Mouse (Mus musculus) lung, postnatal 0 days (tissue): ENCODE data around the gene Ly6g6e. TPM values are rescaled to one million over a fixed set of nuclear protein-coding genes. Genes with fewer than 3 reads are reported as not detected.

ENCODE experiments used
- ATAC-seq: fragments of 200-750 bp; cut with Nextera tagmentation; 2 replicates; pipeline ENCODE4 v1.8.0; 2017; ENCODE audit warnings: moderate library complexity
- DNase-seq: peaks from one replicate; pipeline ENCODE4 v3.0.0-alpha.2; 2016; ENCODE audit warnings: low spot score
- H3K27ac ChIP-seq: fragments of 300-500 bp; sonication (generic); 2 replicates; pipeline ENCODE4 v1.5.1; 2014; ENCODE audit warnings: antibody characterized with exemption, mild to moderate bottlenecking, low read length, mixed read lengths
- H3K27me3 ChIP-seq: fragments of 300-500 bp; sonication (generic); replicated peaks from 2 replicates; pipeline ENCODE4 v1.6.1; 2014; ENCODE audit warnings: low read length, mixed read lengths; ENCODE audit not compliant: insufficient read depth
- H3K36me3 ChIP-seq: fragments of 300-500 bp; sonication (generic); 2 replicates; pipeline ENCODE4 v1.6.1; 2014; ENCODE audit warnings: low read length, mixed read lengths; ENCODE audit not compliant: insufficient read depth
- H3K4me1 ChIP-seq: fragments of 300-500 bp; sonication (generic); 2 replicates; pipeline ENCODE4 v1.6.1; 2014; ENCODE audit warnings: antibody characterized with exemption, low read depth, low read length, mixed read lengths; ENCODE audit not compliant: insufficient read depth
- H3K4me2 ChIP-seq: fragments of 300-500 bp; sonication (generic); replicated peaks from 2 replicates; pipeline ENCODE4 v1.6.1; 2014; ENCODE audit warnings: low read depth, mild to moderate bottlenecking, low read length, moderate library complexity, mixed read lengths
- H3K4me3 ChIP-seq: fragments of 300-500 bp; sonication (generic); 2 replicates; pipeline ENCODE4 v1.5.1; 2014; ENCODE audit warnings: low read depth, low read length
- H3K9ac ChIP-seq: fragments of 300-500 bp; sonication (generic); replicated peaks from 2 replicates; pipeline ENCODE4 v1.6.1; 2014; ENCODE audit warnings: low read depth, mild to moderate bottlenecking
- H3K9me3 ChIP-seq: fragments of 300-500 bp; sonication (generic); 2 replicates; pipeline ENCODE4 v1.6.1; 2016; ENCODE audit warnings: low read length, mixed read lengths
- CTCF ChIP-seq: IDR thresholded peaks from 2 replicates; pipeline ENCODE4 v1.5.1; 2016; ENCODE audit warnings: antibody characterized with exemption, mild to moderate bottlenecking
- EP300 ChIP-seq: IDR thresholded peaks from 2 replicates; pipeline ENCODE4 v1.6.1; 2016; ENCODE audit warnings: antibody characterized with exemption, mild to moderate bottlenecking, control low read depth
- WGBS: fragments of 180-500 bp; shearing (Covaris S2); extraction: QIAGEN DNeasy Blood & Tissue Kit; methylation state at CpG from one replicate; pipeline ENCODE4 v1.1.7; 2014; 5-methylcytosine and 5-hydroxymethylcytosine counted together
- polyA plus RNA-seq: library from polyadenylated mRNA; unstranded; fragments of >200 nt; fragmentation: Nextera tagmentation; extraction: Ambion mirVana; gene quantifications from 2 replicates; pipeline ENCODE4 v1.2.1, GENCODE M21; 2015

The Ly6g6e gene
- polyA plus RNA-seq, 1 experiment from 2014 or later, result 2.8 TPM

GRCm38 (mm10) chr17:35057090-35057489, 19.6 kb upstream of the Ly6g6e start:
- Histone ChIP-seq H3K36me3 (peaks cover 45% of the 10 kb centered on the region; the same call in 1 of the 2 replicates), H3K9me3 (no peaks in the 10 kb centered on the region), H3K27ac (no peak overlapping the region), H3K27me3 (no peaks in the 10 kb centered on the region), H3K9ac (no peak overlapping the region), H3K4me1 (peaks cover 7% of the 10 kb centered on the region), H3K4me3 (no peak overlapping the region), H3K4me2 (no peak overlapping the region)
- ATAC-seq, result no peak
- WGBS, result 60% methylated on average over 3 of the region's 3 CpGs
- DNase-seq, result no peak
- TF ChIP-seq EP300 (no peak), CTCF (no peak)

DNA sequence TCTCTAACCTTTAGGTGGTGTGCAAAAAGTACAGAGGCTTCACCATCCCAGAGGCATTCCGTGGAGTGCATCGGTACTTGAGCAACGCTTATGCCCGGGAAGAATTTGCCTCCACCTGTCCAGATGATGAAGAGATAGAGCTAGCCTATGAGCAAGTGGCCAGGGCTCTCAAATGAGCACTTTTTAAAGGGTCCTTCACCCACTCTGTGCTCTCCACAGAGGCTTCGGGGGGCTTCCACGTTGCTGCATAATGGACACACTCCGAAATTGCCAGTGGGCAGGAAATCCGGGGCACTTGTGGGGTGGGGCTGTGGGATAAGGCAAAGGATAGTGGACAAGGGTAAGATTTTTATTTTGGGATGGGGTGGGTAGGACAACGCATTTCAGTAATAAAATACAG, 18.4 kb upstream of the Ly6g6e start:
- Histone ChIP-seq H3K4me1 (peaks cover 7% of the 10 kb centered on the region), H3K4me2 (peak overlapping the region; percentile 70), H3K4me3 (no peak overlapping the region), H3K9me3 (no peaks in the 10 kb centered on the region), H3K36me3 (peaks cover 38% of the 10 kb centered on the region; the same call in 1 of the 2 replicates), H3K27ac (0 out of 2 replicates have a peak overlapping the region, but pooled peaks have one; percentile 88), H3K9ac (no peak overlapping the region), H3K27me3 (no peaks in the 10 kb centered on the region)
- DNase-seq, result no peak
- ATAC-seq, result no peak
- no peak for TF ChIP-seq CTCF
- TF ChIP-seq EP300, result no peak
- 39% methylated on average over 9 of the region's 9 CpGs for WGBS

- H3K9me3 ChIP-seq, result no peaks in the 10 kb centered on the region
- TF ChIP-seq EP300 (no peak), CTCF (peak; percentile 79)
- no peaks in the 10 kb centered on the region for H3K27me3 ChIP-seq
- WGBS, result under 1% methylated on average over 56 of the region's 57 CpGs
- DNase-seq (peak; percentile 96), ATAC-seq (peak; percentile 93)
- peaks cover 7% of the 10 kb centered on the region for H3K4me1 ChIP-seq
- peak within 1 kb of the TSS; percentile 88 for H3K27ac ChIP-seq
- peak within 1 kb of the TSS; percentile 71 for H3K4me3 ChIP-seq
- H3K4me2 ChIP-seq, result peak within 1 kb of the TSS; percentile 70
- peak within 1 kb of the TSS; percentile 63 for H3K9ac ChIP-seq
- H3K36me3 ChIP-seq, result peaks cover 29% of the 10 kb centered on the region; the same call in 1 of the 2 replicates
Measured at GRCm38 (mm10) chr17:35058911-35059892, 17.5 kb upstream of the Ly6g6e start, which contains the start of gene Ddah2. TSS of gene Ddah2 (plus strand) at chr17:35059035.

DNA sequence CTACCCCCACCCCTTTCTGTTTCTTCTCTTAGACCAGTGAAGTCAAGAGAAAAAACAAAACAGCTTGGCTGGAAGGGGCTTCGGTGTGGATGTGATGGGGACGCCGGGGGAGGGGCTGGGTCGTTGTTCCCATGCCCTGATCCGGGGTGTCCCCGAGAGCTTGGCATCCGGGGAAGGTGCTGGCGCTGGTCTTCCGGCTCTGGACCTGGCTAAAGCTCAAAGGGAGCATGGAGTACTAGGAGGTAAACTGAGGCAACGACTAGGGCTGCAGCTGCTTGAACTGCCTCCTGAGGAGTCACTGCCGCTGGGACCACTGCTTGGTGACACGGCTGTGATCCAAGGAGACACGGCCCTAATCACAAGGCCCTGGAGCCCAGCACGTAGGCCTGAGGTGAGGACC, 16.6 kb upstream of the Ly6g6e start:
- Histone ChIP-seq H3K4me2 (peak overlapping the region; percentile 70), H3K9ac (peak overlapping the region; percentile 63), H3K4me1 (peaks cover 7% of the 10 kb centered on the region), H3K9me3 (no peaks in the 10 kb centered on the region), H3K4me3 (peak overlapping the region; percentile 71), H3K27me3 (no peaks in the 10 kb centered on the region), H3K36me3 (peaks cover 24% of the 10 kb centered on the region; the same call in 1 of the 2 replicates), H3K27ac (no peak overlapping the region; the same call in 1 of the 2 replicates)
- DNase-seq (no peak), ATAC-seq (no peak)
- TF ChIP-seq EP300, result no peak
- TF ChIP-seq CTCF, result no peak
- 21% methylated on average over 14 of the region's 14 CpGs for WGBS

DNA sequence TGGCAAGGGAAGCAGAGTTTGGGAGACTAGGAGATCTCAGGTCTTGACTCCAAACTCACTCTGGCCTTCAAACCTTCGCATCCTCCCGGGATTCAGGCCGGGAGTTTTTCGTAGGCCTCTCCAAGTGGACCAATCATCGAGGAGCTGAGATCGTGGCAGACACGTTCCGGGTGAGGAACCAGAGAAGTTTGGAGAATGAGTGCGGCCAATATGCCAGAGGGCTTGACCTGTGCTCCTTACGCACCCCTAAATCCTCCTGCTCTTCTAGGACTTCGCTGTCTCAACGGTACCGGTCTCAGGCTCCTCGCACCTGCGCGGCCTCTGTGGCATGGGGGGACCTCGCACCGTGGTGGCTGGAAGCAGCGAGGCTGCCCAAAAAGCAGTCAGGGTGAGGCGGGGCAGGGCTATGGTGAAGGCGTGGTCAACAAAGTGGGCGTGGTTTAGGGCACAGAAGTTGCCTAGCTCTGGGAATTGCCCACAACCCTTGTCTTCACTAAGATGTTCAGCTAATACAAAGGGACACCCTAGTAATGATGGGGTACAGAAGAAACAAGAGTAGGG, 15.9 kb upstream of the Ly6g6e start:
- Histone ChIP-seq H3K27ac (no peak overlapping the region), H3K27me3 (no peaks in the 10 kb centered on the region), H3K36me3 (peaks cover 16% of the 10 kb centered on the region; the same call in 1 of the 2 replicates), H3K4me3 (no peak overlapping the region), H3K4me2 (peak overlapping the region; percentile 70; the same call in 1 of the 2 replicates), H3K9ac (no peak overlapping the region), H3K9me3 (no peaks in the 10 kb centered on the region), H3K4me1 (peaks cover 12% of the 10 kb centered on the region)
- no peak for ATAC-seq
- peak; percentile 46 for DNase-seq
- TF ChIP-seq CTCF (no peak), EP300 (no peak)
- 63% methylated on average over 22 of the region's 22 CpGs for WGBS

GRCm38 (mm10) chr17:35061299-35061698, 15.4 kb upstream of the Ly6g6e start:
- H3K4me3 ChIP-seq, result no peak overlapping the region
- no peak overlapping the region for H3K4me2 ChIP-seq
- no peak for TF ChIP-seq EP300
- H3K27me3 ChIP-seq, result 0 out of 2 replicates have a peak, but pooled peaks cover 1% of the 10 kb centered on the region
- H3K9ac ChIP-seq, result no peak overlapping the region
- no peak overlapping the region for H3K27ac ChIP-seq
- H3K4me1 ChIP-seq, result peaks cover 12% of the 10 kb centered on the region
- ATAC-seq (no peak), DNase-seq (no peak)
- H3K9me3 ChIP-seq, result no peaks in the 10 kb centered on the region
- H3K36me3 ChIP-seq, result peaks cover 14% of the 10 kb centered on the region; the same call in 1 of the 2 replicates
- 77% methylated on average over 8 of the region's 8 CpGs for WGBS
